Mouse (Mus musculus) olfactory bulb, adult 2 months (tissue): ENCODE results near the gene Atp11b.

Experiments
- CTCF ChIP-seq: fragments of 200-500 bp; IDR thresholded peaks from 2 replicates; pipeline ENCODE4 v1.5.1; 2012; ENCODE audit warnings: low read depth, mild to moderate bottlenecking, low read length, moderate library complexity; ENCODE audit not compliant: insufficient read depth
- POLR2A ChIP-seq: fragments of 200-500 bp; IDR thresholded peaks from 2 replicates; pipeline ENCODE4 v1.6.1; 2012; ENCODE audit warnings: mild to moderate bottlenecking, low read depth, low read length, moderate library complexity; ENCODE audit not compliant: insufficient read depth

GRCm38 (mm10) chr3:35891123-35891522 is 137.2 kb downstream of the Atp11b start:
- TF ChIP-seq CTCF: no peak
- no peak for TF ChIP-seq POLR2A
